Mouse (Mus musculus): Measurements from ENCODE around the gene Aco2. TPM values are rescaled to one million over a fixed set of nuclear protein-coding genes. Genes with fewer than 3 reads are reported as not detected.

Gene Aco2
- total RNA-seq (2014; rRNA removed) (170 and 187 TPM in 2 replicates), polyA plus RNA-seq (2012; rRNA removed) (127 TPM in 2 replicates)

- Histone ChIP-seq H3K27ac (replicated peaks; ENCODE audit: insufficient read depth, low read depth, low read length) (peak within 1 kb of the TSS; percentile 94), H3K79me2 (ENCODE audit: control insufficient read depth, insufficient read depth, low read length) (peaks cover 50% of the 10 kb centered on the region), H3K4me1 (ENCODE audit: control insufficient read depth, insufficient read depth, low read length) (peaks cover 14% of the 10 kb centered on the region), H3K9ac (ENCODE audit: low read depth, low read length) (peak within 1 kb of the TSS; percentile 97), H3K27me3 (ENCODE audit: control insufficient read depth, insufficient read depth, low read length) (no peaks in the 10 kb centered on the region), H3K4me3 (ENCODE audit: insufficient read depth, low read depth, low read length) (peak within 1 kb of the TSS; percentile 96), H3K36me3 (ENCODE audit: control insufficient read depth, insufficient read depth, low read length) (peaks cover 24% of the 10 kb centered on the region)
- DNase-seq (ENCODE audit: extremely low read depth, low read depth, low spot score) = no peak
- WGBS = under 1% methylated on average over 53 of the region's 53 CpGs
- TF ChIP-seq CTCF (IDR thresholded peaks at IDR 0.05; ENCODE audit: low read depth, low read length) (no peak), POLR2A (IDR thresholded peaks at IDR 0.05; ENCODE audit: extremely low read depth, insufficient read depth, low read length) (peak; percentile 82)
Measured at GRCm38 (mm10) chr15:81872262-81873136, at the start of gene Aco2. Aco2 (plus strand) TSS chr15:81872309.

DNA sequence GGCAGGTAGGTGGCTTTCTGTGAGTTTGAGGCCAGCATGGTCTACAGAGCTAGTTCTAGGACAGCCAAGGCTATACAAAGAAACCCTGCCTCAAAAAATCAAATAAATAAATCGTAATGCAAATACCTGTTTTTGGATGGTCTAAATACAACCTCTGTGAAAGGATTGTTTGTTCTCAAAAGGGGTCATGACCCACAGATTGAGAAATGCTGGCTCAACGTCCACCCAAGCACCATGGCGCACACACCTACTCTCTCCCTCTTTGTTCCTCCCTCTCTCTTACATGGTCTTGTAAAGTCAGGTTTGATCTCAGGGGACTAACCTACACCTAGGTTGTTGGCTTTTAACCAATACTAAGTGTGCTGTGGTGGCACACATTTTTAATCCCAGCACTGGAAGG is 49.5 kb upstream of the Aco2 start:
- WGBS = 17% methylated on average over 3 of the region's 3 CpGs
- H3K4me1 ChIP-seq (ENCODE audit: control insufficient read depth, insufficient read depth, low read length) = peaks cover 5% of the 10 kb centered on the region
- H3K27me3 ChIP-seq (ENCODE audit: control insufficient read depth, insufficient read depth, low read length) = no peaks in the 10 kb centered on the region
- no peak for TF ChIP-seq CTCF (IDR thresholded peaks at IDR 0.05; ENCODE audit: low read depth, low read length)
- TF ChIP-seq POLR2A (IDR thresholded peaks at IDR 0.05; ENCODE audit: extremely low read depth, insufficient read depth, low read length) = no peak
- peak overlapping the region; percentile 58 for H3K27ac ChIP-seq (replicated peaks; ENCODE audit: insufficient read depth, low read depth, low read length)
- no peaks in the 10 kb centered on the region for H3K79me2 ChIP-seq (ENCODE audit: control insufficient read depth, insufficient read depth, low read length)
- H3K9ac ChIP-seq (ENCODE audit: low read depth, low read length) = no peak overlapping the region
- peak; percentile 90 for DNase-seq (ENCODE audit: extremely low read depth, low read depth, low spot score)
- peaks cover 72% of the 10 kb centered on the region for H3K36me3 ChIP-seq (ENCODE audit: control insufficient read depth, insufficient read depth, low read length)
- H3K4me3 ChIP-seq (ENCODE audit: insufficient read depth, low read depth, low read length) = no peak overlapping the region

DNA sequence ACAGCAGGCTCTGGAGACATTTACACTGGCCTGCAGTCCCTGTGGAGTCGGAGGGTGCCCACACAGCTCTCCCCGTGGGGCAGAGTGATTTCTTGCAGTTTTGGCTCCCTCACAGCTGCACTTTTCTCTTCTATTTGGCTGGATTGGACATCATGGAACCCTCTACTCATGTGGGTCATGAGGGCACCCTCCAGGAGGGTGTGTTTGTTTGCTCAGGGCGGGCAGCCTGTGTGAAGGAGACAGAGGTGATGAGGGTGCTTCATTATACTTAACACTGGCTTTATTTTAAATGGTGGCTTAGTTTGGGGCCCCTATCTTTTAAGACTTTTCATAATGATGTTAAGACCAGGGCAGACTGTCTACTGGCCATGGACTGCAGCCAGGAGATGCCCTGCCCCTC is 47.3 kb upstream of the Aco2 start:
- H3K4me3 ChIP-seq (ENCODE audit: insufficient read depth, low read depth, low read length) = no peak overlapping the region
- peaks cover 56% of the 10 kb centered on the region for H3K36me3 ChIP-seq (ENCODE audit: control insufficient read depth, insufficient read depth, low read length)
- H3K27me3 ChIP-seq (ENCODE audit: control insufficient read depth, insufficient read depth, low read length) = no peaks in the 10 kb centered on the region
- H3K9ac ChIP-seq (ENCODE audit: low read depth, low read length) = no peak overlapping the region
- no peaks in the 10 kb centered on the region for H3K79me2 ChIP-seq (ENCODE audit: control insufficient read depth, insufficient read depth, low read length)
- no peak for TF ChIP-seq CTCF (IDR thresholded peaks at IDR 0.05; ENCODE audit: low read depth, low read length)
- no peak for TF ChIP-seq POLR2A (IDR thresholded peaks at IDR 0.05; ENCODE audit: extremely low read depth, insufficient read depth, low read length)
- no peak for DNase-seq (ENCODE audit: extremely low read depth, low read depth, low spot score)
- H3K27ac ChIP-seq (replicated peaks; ENCODE audit: insufficient read depth, low read depth, low read length) = no peak overlapping the region
- peaks cover 7% of the 10 kb centered on the region for H3K4me1 ChIP-seq (ENCODE audit: control insufficient read depth, insufficient read depth, low read length)
- 62% methylated on average over 3 of the region's 3 CpGs for WGBS

GRCm38 (mm10) chr15:81828426-81829207 is 43.5 kb upstream of the Aco2 start:
- H3K4me1 ChIP-seq (ENCODE audit: control insufficient read depth, insufficient read depth, low read length) = peaks cover 13% of the 10 kb centered on the region
- no peak for TF ChIP-seq POLR2A (IDR thresholded peaks at IDR 0.05; ENCODE audit: extremely low read depth, insufficient read depth, low read length)
- TF ChIP-seq CTCF (IDR thresholded peaks at IDR 0.05; ENCODE audit: low read depth, low read length) = no peak
- H3K4me3 ChIP-seq (ENCODE audit: insufficient read depth, low read depth, low read length) = no peak overlapping the region
- H3K79me2 ChIP-seq (ENCODE audit: control insufficient read depth, insufficient read depth, low read length) = no peaks in the 10 kb centered on the region
- peak overlapping the region; percentile 1 for H3K27ac ChIP-seq (replicated peaks; ENCODE audit: insufficient read depth, low read depth, low read length)
- no peak overlapping the region for H3K9ac ChIP-seq (ENCODE audit: low read depth, low read length)
- peaks cover 31% of the 10 kb centered on the region for H3K36me3 ChIP-seq (ENCODE audit: control insufficient read depth, insufficient read depth, low read length)
- H3K27me3 ChIP-seq (ENCODE audit: control insufficient read depth, insufficient read depth, low read length) = no peaks in the 10 kb centered on the region
- DNase-seq (ENCODE audit: extremely low read depth, low read depth, low spot score) = peak; percentile 77
- 51% methylated on average over 7 of the region's 7 CpGs for WGBS

- Histone ChIP-seq H3K36me3 (ENCODE audit: control insufficient read depth, insufficient read depth, low read length) (peaks cover 26% of the 10 kb centered on the region), H3K27me3 (ENCODE audit: control insufficient read depth, insufficient read depth, low read length) (no peaks in the 10 kb centered on the region), H3K27ac (replicated peaks; ENCODE audit: insufficient read depth, low read depth, low read length) (peak overlapping the region; percentile 1), H3K79me2 (ENCODE audit: control insufficient read depth, insufficient read depth, low read length) (no peaks in the 10 kb centered on the region), H3K4me3 (ENCODE audit: insufficient read depth, low read depth, low read length) (no peak overlapping the region), H3K9ac (ENCODE audit: low read depth, low read length) (no peak overlapping the region), H3K4me1 (ENCODE audit: control insufficient read depth, insufficient read depth, low read length) (peaks cover 18% of the 10 kb centered on the region)
- TF ChIP-seq POLR2A (IDR thresholded peaks at IDR 0.05; ENCODE audit: extremely low read depth, insufficient read depth, low read length) = no peak
- TF ChIP-seq CTCF (IDR thresholded peaks at IDR 0.05; ENCODE audit: low read depth, low read length) = no peak
- WGBS = 57% methylated on average over 2 of the region's 2 CpGs
- no peak for DNase-seq (ENCODE audit: extremely low read depth, low read depth, low spot score)
Measured at GRCm38 (mm10) chr15:81829208-81829580, 42.9 kb upstream of the Aco2 start.
